Mouse (Mus musculus) c-Kit-positive CD71-positive TER-119-negative erythroid progenitor cells, embryonic 14.5 days (primary cell): Measurements from ENCODE around the gene Slc35a2.
A peak's percentile ranks its signal among the peaks of the same experiment; 100 is the strongest.

Experiments
- DNase-seq: peaks from one replicate; pipeline ENCODE4 v3.0.0-alpha.2; 2013; ENCODE audit warnings: low read depth

The Slc35a2 gene

GRCm38 (mm10) chrX:7883841-7884567 lies at the start of gene Slc35a2:
Gene Slc35a2 (plus strand): TSS chrX:7884028.
- DNase-seq = peak; percentile 75

DNA sequence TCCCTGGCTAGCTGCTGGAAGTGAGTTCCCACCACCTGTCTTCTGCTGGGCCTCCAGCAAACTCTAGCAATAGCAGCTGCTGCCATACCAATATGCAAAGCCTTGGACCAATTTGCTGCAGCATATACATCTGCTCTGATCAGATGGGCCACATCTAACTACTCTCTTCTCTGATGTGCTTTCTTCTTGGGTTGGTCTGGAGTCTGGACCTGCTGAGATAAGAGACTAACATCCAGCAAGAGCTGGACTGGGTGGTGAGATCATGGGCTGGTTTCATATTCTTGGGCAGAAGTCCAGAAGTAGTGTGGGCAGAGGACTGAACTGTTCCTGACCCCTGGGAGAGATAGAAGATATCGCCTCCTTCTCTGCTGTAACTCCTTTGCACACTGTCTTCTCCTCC lies 46.7 kb upstream of the Slc35a2 start:
- DNase-seq = peak; percentile 29

- DNase-seq = no peak
Measured at GRCm38 (mm10) chrX:7840842-7841162, 43.0 kb upstream of the Slc35a2 start.

DNA sequence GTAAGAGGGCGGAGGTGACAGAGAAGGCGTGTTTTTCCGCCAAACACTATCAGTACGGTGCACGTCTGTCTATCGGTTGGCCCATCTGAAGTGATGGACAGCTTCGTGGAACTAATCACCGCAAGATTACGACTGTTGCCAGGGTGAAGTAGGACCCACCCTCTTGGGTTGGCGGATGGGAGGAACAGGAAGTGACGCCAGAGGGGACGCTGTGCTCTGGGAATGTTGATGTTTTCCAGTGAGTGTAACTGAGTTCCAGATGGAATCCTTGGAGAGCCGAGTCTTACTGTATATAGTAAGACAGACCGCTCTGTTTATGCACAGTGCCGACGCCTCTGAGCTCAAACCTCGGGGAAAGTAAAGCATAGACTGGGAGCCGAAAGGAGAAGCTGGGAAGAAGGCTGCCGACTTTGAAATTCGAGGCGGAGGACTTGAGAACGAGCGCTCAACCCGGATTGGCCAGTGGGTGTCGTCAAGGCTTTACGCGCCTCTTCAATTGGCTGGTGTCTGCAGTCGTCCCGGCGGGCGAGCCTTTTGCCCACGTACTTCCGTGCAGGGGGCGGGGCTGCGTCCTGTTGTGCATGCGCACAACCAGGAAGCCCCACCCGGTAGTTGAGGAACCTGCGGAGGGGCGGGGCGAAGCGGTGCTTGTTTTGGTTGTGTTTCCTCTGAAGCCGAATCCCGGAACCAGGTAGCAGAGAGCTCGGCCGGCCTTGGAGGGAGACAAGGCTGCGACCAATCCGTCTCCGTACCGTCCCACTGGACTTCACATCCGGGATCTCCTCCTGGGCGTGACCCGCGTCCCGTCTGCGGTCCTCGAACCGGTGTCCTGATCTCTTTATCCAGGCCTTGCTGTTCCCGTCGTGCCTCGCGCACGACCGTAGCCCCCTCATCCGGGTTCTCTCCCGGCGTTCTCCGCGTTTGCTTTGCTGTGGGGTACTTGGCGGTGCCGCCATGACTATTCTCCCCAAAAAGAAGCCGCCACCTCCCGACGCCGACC lies 42.4 kb upstream of the Slc35a2 start, which contains the start of gene Otud5:
Gene Otud5, plus strand, starts transcription at position 202 of the 1,000 bp plus-strand sequence.
- peak; percentile 86 for DNase-seq

DNA sequence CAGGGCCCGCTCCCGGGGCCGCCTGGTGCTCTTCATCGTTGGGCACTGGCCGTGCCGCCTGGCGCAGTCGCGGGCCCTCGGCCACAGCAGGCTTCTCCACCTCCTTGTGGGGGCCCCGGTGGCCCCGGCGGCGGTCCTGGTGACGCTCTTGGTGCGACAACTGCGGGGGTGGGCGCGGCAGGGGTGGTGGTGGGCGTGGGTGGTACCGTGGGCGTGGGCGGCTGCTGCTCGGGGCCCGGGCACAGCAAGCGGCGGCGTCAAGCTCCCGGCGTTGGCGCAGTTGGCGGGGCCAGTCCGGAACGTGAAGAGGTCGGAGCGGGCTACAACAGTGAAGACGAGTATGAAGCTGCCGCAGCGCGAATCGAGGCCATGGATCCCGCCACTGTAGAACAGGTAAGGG lies 41.5 kb upstream of the Slc35a2 start:
- DNase-seq = no peak

DNA sequence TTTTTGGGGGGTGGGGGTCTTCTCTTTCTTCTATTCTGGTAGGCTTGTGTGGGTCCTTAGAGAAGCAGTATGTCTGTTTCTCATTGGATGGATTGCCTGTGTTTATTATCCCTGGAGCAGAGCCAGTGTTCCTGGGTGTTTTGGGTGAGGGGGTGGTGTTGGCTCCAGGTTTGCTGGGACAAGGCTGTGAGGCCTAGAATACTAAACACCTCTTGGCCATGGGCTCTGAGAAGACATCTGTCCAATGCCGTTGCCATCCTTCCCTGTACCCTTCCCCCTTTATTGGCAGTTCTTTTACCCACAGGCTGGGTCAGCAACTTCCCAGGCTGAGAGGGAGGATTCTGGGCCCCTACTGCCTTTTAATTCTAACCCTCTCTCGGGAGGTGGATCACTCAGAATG lies 36.0 kb upstream of the Slc35a2 start:
- no peak for DNase-seq

- no peak for DNase-seq
Measured at GRCm38 (mm10) chrX:7854578-7854977, 29.2 kb upstream of the Slc35a2 start.

DNA sequence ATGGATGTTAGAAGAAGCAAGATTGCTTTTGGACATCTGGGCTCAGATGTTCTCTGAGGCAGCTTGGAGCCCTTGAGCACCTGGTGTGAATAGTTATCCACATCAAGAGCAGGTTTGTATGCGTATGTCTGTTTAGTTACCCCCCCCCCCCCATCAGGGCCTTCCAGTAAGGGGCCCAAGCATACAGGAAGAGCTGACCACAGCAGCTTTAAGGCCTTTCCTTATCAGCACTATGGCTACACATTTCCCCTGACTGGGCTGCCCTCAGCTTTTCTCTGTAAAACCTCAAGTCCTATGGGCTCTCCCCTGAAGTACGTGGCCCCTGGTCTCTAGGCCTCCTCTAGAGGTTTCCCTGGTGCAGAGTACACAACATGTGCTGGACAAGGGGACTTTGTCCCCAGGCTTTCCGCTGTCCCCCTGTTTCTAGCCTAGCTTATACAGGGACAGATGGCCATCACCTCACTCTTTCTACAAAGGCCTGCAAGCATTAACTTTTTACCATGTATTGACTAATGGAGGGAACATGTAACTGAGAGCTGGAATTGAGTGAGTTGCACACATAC lies 24.6 kb upstream of the Slc35a2 start:
- DNase-seq = no peak

- no peak for DNase-seq
Measured at GRCm38 (mm10) chrX:7863181-7863580, 20.6 kb upstream of the Slc35a2 start.

GRCm38 (mm10) chrX:7864551-7864950 lies 19.3 kb upstream of the Slc35a2 start:
- DNase-seq = no peak

GRCm38 (mm10) chrX:7865343-7865742 lies 18.5 kb upstream of the Slc35a2 start:
- no peak for DNase-seq

DNA sequence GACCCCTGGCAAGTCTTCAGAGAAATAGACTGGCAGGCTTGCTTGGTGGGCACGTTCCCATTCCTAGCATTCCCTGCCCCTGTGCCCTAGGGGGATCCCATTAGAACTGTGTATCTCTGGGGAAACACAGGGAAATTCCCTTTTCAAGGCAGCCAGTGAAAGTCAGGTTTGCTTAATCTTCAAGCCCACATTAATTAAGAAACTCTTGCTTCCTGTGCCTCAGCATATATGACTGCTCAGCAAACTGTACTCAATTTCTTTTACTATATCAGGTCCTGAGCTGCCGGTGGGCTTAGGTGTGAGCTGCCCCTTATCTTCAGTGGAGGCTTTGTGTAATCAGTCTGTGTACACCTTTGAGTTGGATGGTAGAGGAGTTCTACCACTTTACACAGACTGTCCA lies 18.0 kb upstream of the Slc35a2 start:
- no peak for DNase-seq

GRCm38 (mm10) chrX:7867141-7867540 lies 16.7 kb upstream of the Slc35a2 start:
- DNase-seq = no peak

- no peak for DNase-seq
Measured at GRCm38 (mm10) chrX:7868506-7868905, 15.3 kb upstream of the Slc35a2 start.

DNA sequence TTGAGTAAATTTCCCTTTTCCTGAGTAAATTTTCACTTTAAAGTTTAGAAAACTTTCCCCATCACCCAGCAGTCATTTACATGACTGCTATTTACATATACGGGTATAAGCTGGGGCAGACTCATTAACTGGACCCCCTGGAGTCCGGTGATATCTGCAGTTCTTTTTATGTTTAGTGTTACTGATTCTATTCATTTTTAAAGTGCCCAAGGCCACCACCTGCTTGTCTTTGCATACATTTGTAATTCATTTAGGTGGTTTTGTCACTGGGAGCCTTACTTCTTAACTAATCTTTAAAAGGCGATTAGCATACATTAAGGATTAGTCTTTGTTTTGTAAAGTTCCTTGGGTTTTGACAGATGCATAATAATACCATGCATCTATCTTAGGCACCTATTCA lies 14.0 kb upstream of the Slc35a2 start:
- no peak for DNase-seq

DNA sequence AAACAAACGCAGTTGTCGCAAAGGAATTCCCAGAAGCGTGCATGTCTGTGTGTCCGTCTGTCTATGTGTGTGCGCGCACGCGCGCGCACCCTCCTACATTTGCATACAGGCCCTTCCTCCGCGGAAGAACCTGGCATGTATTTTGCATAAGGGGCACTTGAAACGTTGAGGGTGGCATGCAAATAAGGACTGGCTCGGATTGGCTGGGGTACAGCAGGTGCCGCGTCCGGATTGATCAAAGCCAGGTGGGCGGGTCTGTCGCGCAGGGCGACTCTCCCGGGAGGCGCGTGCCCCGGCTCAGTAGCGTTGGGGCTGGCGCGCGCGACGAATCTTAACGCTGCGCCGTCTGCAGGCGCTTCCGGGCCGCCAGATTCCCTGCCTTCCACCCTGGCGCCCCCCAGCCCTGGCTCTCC lies 5.8 kb upstream of the Slc35a2 start, which contains the start of gene Pim2:
Gene Pim2, plus strand, starts transcription at position 256 of the 413 bp plus-strand sequence.
- DNase-seq = peak; percentile 73

- no peak for DNase-seq
Measured at GRCm38 (mm10) chrX:7878495-7878894, 5.3 kb upstream of the Slc35a2 start.

GRCm38 (mm10) chrX:7879819-7880218 lies 4.0 kb upstream of the Slc35a2 start:
- no peak for DNase-seq

GRCm38 (mm10) chrX:7898211-7898610 lies 14.4 kb downstream of the Slc35a2 start:
- no peak for DNase-seq

DNA sequence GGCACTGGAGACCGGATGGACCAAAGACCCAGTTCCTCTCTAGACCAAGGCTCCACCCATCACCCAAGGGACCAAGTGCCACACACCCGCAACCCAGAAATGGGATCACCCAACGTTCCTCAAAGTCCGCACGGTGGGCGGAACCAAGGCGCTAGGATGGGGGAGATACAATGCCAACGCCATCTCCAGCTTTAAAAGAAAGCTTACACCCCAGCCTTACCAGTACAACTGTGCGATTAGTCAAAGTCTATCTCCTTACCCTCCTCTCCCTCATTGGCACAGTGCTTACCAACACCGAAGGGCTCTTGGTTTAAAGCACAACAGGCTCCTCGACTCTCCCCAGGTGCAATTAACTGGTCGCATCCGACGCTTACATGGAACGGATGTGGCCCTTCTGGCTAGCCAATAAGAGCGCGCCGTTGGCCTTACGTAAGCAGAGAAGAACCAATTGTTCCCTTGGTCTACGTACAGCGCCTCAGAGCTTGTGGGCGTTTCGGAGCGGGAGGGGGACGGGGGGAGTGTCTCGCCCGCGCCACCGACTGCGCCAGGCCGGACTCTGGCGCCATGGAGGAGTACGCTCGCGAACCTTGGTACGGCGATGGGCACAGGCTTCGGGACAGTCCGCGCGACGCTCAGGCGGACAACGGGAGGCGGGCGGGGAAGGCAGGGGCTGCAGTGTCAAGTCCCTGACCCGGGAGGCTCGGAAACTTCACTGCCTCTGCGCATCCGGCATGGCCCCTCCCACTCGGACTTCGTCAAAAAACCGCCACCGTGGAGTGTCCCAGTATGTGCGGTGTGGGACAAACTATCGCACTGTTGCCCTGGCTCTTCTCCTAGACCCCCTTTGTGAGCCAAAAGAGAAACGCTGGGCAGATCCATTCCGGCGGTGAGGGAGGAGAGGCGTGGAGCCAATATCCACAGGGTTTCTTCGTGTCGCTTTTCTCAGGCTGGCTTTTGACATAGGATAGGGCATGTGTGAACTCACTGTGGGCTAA lies 15.3 kb downstream of the Slc35a2 start, which contains the start of the genes Pqbp1 and Timm17b:
Gene Pqbp1, minus strand, starts transcription at position 390 of the 995 bp plus-strand sequence.
Gene Timm17b, plus strand, starts transcription at position 478 of the 995 bp plus-strand sequence.
- peak; percentile 80 for DNase-seq

DNA sequence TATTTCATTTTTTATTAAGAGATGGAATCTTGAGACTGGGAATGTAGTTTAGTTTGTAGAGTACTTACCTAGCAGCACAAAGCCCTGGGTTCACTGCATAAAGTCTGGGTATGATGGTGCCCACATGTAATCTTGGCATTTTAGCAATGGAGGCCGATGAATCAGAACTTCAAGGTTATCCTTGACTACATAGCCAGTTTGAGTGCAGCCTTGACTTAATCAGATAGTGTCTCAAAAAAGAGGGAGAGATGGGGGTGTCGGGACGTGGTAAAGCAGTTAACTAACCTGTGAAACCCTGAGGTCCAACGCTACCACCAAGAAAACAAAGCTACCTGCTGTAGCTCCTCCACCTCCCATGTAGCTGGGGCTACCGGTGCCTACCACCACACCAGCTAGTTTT lies 20.6 kb downstream of the Slc35a2 start:
- no peak for DNase-seq
